Mouse (Mus musculus) heart, postnatal 10 days (tissue): ENCODE results near the gene Phlda2. TPM values are rescaled to one million over a fixed set of nuclear protein-coding genes. Genes with fewer than 3 reads are reported as not detected.

ENCODE experiments used
- DNase-seq, 2 experiments: peaks; one replicate each; pipeline ENCODE4 v3.0.0; 2021
- intact Hi-C: fragments of 180-260 bp; cut with DNase I; formaldehyde crosslinking; loops from one replicate; pipeline ENCODE4 v1.15.1; 2025
- total RNA-seq, 2 experiments: library from RNA; stranded (reverse); gene quantifications; 2 replicates each; pipeline ENCODE4 v1.2.3; 2021

The Phlda2 gene
- total RNA-seq, 2 experiments from 2014 or later, result not detected

- intact Hi-C loops, result no loop called here
- DNase-seq, result no peak
Measured at GRCm38 (mm10) chr7:143505411-143505810, 2.5 kb upstream of the Phlda2 start.

GRCm38 (mm10) chr7:143503926-143504325 is 976 bp upstream of the Phlda2 start:
- no peak for DNase-seq
- intact Hi-C loops, result no loop called here

DNA sequence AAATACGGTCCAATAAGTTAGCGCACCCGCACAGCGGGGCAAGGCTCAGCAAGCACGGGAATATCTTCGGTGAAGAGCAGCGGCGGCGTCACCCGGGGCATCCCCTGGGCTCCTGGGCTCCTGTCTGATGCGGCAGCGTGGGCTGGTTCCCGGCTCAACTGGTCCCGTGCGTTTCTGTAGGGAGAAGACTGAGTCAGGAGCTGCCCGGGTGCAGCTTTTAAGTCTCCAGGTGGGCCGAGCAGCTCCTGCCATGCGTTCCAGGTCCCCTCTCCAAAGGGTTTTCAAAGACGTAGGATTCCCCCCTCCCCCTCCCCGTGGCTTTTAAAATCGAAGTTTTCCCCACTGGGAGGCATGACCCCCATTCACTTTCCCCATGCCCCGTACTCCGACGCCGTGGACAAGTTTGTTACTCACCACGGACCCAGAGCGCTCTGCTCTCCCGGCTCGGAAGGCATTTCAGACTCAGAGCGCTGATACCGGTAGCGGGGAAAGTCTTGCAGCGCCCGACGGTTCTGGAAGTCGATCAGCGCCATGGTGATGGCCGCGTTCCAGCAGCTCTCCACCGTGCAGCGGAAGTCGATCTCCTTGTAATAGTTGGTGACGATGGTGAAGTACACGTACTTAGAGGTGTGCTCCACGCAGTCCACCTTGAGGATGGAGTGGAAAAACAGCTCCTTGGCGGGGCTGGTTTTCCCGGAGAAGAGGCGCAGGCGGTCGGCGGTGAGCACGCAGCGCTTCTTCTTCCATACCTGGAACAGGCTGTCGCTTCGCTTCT is 1.1 kb downstream of the Phlda2 start:
- intact Hi-C loops, result no loop called here
- DNase-seq, result peak; percentile 39 to 66

GRCm38 (mm10) chr7:143500912-143501311 is 2.0 kb downstream of the Phlda2 start:
- intact Hi-C loops, result no loop called here
- peak in 1 of 2 experiments; percentile 16 for DNase-seq

- no peak for DNase-seq
- intact Hi-C loops, result no loop called here
Measured at GRCm38 (mm10) chr7:143498584-143498983, 4.4 kb downstream of the Phlda2 start.

- no peak for DNase-seq
- intact Hi-C loops, result no loop called here
Measured at GRCm38 (mm10) chr7:143495104-143495961, 7.6 kb downstream of the Phlda2 start.

GRCm38 (mm10) chr7:143493616-143494126 is 9.3 kb downstream of the Phlda2 start:
- intact Hi-C loops, result no loop called here
- no peak for DNase-seq

DNA sequence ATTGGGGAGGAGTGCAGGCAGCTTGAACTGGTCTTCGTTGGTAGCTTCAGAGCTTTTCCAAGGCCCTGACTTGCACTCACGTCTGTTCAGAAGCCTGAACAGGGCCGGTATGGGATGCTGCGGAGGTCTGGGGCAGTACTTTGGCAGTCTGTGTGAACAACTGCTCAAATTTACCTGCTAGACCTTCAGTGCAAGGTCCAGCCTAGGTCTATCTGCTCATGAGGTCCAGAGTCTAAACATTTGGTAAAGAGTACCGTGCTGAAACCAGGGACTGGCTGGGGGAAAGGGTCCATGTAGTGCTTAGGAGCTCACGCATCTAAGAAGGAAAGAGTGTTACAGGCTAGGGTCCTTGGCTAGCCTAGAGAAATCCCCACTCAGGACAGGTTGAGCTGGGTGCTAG is 13.2 kb downstream of the Phlda2 start:
- intact Hi-C loops, result loop anchor here (10.0 kb wide), 1 partner anchor 275 kb away; the partner anchor contains the start of gene Mrgprg
- DNase-seq, result no peak

- intact Hi-C loops, result loop anchor here (10.0 kb wide), 1 partner anchor 282 kb away; the partner anchor contains the start of gene Mrgprg
- DNase-seq, result no peak
Measured at GRCm38 (mm10) chr7:143482541-143482940, 20.4 kb downstream of the Phlda2 start.

DNA sequence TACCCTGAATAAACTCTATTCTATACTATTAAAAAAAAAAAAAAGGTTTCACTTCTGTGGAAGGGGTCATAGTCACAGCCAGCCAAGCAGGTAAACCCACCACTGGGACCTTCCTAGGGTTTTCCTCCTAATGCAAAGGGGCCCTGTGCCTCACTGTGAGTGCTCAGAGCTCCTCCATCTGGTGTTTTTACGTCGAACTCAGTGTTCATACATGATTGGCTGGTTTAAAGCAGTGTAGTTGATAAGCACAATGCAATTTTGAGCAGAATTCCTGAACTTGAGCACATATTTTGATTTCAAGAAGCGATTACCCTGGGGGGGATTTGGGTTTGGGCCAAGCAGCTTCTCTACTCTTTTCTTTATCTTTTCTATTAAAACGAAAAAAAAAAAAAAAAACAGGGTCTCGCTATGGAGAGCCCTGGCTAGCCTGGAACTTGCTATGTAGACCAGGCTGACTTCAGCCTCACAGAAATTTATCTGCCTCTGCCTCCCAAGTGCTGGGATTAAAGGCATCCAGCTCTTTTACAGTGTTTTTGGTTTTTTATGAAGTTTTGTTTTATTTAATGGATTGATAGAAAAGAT is 21.1 kb downstream of the Phlda2 start:
- DNase-seq, result no peak
- intact Hi-C loops, result loop anchor here (10.0 kb wide), 1 partner anchor 283 kb away; the partner anchor contains the start of gene Mrgprg

- peak; percentile 56 to 83 for DNase-seq
- intact Hi-C loops, result loop anchor here (1.0 to 10.0 kb wide), 2 partner anchors 26 to 284 kb away; partner anchors contain the start of gene Mrgprg
Measured at GRCm38 (mm10) chr7:143480498-143480897, 22.5 kb downstream of the Phlda2 start.

DNA sequence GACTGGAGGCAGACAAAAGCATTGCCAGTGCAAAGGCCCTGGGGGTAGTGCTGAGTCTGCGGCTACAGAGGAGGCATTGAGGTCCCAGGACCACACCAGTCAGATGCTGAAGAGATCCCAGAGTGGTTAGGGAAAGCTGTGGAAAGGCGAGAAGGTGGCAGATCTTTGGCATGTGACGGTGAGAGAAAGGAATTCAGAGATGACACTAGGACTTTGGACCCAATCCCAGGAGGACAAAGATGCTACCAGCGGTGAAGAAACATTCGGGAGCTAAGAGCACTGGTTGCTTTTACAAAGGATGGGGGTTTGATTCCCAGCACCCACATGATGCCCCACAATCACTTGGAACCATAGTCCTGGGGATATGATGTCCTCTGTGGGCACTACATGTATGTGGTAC is 25.1 kb downstream of the Phlda2 start:
- no peak for DNase-seq
- intact Hi-C loops, result loop anchor here (10.0 kb wide), 1 partner anchor 583 kb away; no protein-coding TSS in a partner anchor

DNA sequence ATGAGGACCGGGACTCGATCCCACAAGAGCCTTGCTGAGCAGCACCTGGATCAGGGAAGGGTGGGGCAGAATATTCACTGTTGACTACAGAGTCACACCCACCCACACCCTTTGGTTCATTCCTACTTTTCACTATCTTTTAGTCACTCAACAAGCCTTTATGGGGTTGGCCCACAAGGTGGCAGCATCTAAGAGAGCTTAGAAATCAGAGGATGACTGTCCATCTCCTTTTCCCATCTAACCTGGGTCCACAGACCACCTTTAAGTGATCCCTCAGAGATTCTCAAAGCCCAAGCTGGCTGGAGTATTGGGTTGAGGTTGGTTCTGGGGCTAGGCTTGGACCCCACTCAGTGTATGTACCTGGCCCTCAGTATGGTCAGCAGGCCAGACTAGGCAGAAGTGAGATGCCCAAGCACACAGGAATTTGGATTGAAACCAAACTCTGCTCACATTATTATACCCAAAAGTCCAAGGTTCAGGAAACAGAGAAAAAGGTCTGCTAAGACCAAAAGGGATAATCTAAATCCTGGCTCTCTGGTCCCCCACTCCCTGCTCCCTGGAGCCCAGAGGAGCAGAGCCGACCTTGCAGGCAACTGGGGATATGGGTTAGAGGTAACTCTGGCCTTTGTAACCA is 26.1 kb downstream of the Phlda2 start:
- intact Hi-C loops, result loop anchor here (10.0 kb wide), 1 partner anchor 582 kb away; no protein-coding TSS in a partner anchor
- no peak for DNase-seq

GRCm38 (mm10) chr7:143475876-143476275 is 27.1 kb downstream of the Phlda2 start:
- DNase-seq, result no peak
- intact Hi-C loops, result loop anchor here (10.0 kb wide), 1 partner anchor 581 kb away; no protein-coding TSS in a partner anchor

GRCm38 (mm10) chr7:143474811-143475210 is 28.1 kb downstream of the Phlda2 start:
- intact Hi-C loops, result loop anchor here (10.0 kb wide), 1 partner anchor 580 kb away; no protein-coding TSS in a partner anchor
- no peak for DNase-seq

DNA sequence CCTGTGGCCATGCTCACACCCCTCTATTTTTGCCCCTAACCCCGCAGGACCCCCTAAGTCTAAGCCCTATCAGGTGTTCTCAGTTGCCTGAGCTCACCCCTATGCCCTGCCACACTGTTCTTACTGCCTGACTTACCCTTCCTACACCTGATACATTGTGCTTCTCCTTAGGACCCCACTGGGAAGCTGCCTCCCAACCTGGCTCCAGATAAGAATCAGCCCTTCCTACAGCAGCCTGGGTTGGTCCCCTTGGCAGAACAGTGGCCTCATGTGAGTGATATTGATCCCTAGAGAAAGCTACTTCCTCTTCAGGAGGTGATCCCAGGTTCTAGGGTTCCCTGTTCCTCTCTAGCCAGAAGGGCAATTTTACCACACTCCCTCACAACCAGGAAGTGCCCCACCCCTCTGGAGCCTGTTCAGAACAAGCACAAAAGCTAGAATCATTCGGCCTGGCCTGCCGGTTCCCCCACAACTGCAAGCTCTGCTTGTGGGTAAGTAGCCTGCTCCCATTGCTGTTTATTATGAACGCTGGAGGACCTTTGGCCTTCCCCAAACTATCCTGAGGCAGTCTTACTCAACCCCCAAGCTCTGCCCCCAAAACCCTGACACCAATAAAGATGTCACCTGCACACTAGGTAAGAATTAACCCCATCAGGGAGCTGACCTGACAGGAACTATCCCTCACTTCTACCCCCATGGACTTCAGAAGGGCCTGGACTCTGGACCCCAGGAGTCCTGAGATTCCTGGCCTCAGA is 29.4 kb downstream of the Phlda2 start, which contains the start of gene Slc22a18:
TSS of gene Slc22a18 (plus strand) at position 390 of the 755 bp plus-strand sequence.
- intact Hi-C loops, result loop anchor here (10.0 kb wide), 1 partner anchor 579 kb away; no protein-coding TSS in a partner anchor

GRCm38 (mm10) chr7:143469946-143470345 is 33.0 kb downstream of the Phlda2 start:
- peak; percentile 80 to 89 for DNase-seq

More for the DNA sequence above, 29.4 kb downstream of the Phlda2 start, which contains the start of gene Slc22a18:
- peak; percentile 39 to 60 for DNase-seq

DNA sequence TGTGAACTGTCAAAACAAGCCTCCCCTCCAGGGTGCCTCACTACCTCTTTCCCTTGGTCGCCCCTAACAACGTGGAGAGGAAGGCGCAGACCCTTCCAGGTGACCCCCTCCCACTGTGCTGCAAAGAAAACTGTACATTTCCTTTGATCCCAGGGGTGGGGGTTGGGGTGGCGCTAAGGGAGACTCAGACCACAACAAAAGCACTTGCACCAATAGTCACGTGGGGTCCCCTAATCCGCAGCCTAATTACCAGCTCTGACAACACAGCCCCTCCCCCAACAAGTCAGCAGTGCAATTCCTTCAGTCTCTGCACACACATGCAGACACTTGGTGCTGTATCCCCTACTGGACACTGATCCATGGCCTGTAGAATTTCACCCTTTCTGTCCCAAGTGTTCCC is 35.2 kb downstream of the Phlda2 start:
- intact Hi-C loops, result loop anchor here (5.0 kb wide), 1 partner anchor 460 kb away; the partner anchor contains the start of gene Tspan32
- DNase-seq, result no peak

More at GRCm38 (mm10) chr7:143469946-143470345, 33.0 kb downstream of the Phlda2 start:
- intact Hi-C loops, result loop anchor here (5.0 to 10.0 kb wide), 2 partner anchors 463 to 575 kb away; partner anchors contain the start of gene Tspan32
